Mouse (Mus musculus) gastrocnemius, adult 18-20 months (tissue): ENCODE measurements at regions not wholly inside any gene's neighbourhood (a gene's known extent, or its start where the extent isn't known, plus 50 kb on each side); places are given as distances from the start of the nearest gene placed in this dataset. TPM values are rescaled to one million over a fixed set of nuclear protein-coding genes. Genes with fewer than 3 reads are reported as not detected.

ENCODE experiments used
- DNase-seq: peaks from one replicate; pipeline ENCODE4 v3.0.0; 2021; ENCODE audit warnings: low spot score
- microRNA-seq: library from miRNA; unstranded; fragments of <30 nt; microRNA quantifications from one replicate; pipeline ENCODE4 v1.2.0, GENCODE M21; 2021

- no peak for DNase-seq
These were observed 73.9 kb upstream of the Lrig1 start for GRCm38 (mm10) chr6:94773604-94774486.

GRCm38 (mm10) chr6:94772868-94773603 is 73.1 kb upstream of the Lrig1 start:
- DNase-seq: no peak

DNA sequence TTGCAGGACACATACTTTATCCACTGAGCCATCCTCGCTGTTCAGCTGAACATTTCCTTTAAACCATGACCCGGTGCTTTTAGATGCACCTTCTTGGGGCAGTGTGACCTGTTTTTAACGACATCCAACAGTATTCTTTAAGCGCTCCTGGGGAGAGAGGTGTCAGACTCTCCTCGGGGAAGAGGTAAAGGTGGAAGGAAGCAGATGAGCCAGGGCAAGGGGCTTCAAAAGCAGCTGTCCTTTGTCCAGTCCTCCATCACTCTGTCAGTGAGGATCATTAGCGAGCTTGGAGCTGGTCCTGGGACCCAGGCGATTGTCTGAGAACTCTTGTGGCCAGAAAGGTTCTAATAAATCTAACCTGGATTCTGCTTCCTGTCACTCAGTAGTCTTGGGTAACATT is 72.4 kb upstream of the Lrig1 start:
- no peak for DNase-seq

DNA sequence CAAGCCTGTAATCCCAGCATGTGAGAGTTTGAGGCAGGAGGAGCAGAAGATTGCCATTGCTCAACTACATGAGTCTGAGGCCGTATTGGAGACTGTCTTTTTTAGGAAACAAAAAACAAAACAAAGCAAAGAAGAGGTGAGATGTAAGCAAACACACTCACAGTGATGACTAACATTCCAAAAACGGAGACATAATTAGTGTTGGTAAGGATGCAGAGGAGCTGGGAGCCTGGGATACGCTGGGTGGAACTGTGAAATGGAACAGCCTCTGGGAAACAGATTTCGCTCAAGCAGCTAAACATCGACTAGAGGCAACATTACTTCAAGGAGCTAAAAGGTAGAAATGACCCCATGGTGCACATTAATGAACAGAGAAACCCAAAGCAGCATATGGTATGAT is 68.3 kb upstream of the Lrig1 start:
- no peak for DNase-seq

- DNase-seq: no peak
These were observed 65.8 kb upstream of the Lrig1 start for GRCm38 (mm10) chr6:94765724-94766123.

GRCm38 (mm10) chr6:94761341-94761740 is 61.4 kb upstream of the Lrig1 start:
- no peak for DNase-seq

DNA sequence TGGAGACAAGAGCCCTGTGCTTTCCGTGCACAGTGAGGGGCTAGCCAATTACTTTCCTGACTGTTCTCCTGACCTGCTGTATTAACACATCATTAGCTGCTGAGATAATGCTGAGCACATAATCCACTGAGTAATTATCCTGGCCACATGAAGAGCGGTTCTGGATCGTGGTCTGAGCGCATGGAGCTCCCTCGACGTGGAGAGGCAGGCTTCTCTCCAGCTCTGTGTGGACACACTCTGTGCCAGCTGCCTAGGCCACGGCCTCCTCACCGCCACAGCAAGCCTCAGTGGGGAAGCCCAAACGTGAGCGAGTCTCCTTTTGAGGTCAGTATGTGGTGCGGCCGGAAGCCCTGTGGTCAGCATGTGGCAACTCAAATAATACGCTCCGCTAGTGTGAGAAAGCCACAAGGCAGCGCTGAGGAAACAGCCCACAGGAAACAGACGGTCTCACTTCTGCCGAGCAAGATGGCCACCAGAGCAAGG is 60.7 kb upstream of the Lrig1 start:
- DNase-seq: no peak

GRCm38 (mm10) chr6:94759649-94760048 is 59.7 kb upstream of the Lrig1 start:
- DNase-seq: no peak

DNA sequence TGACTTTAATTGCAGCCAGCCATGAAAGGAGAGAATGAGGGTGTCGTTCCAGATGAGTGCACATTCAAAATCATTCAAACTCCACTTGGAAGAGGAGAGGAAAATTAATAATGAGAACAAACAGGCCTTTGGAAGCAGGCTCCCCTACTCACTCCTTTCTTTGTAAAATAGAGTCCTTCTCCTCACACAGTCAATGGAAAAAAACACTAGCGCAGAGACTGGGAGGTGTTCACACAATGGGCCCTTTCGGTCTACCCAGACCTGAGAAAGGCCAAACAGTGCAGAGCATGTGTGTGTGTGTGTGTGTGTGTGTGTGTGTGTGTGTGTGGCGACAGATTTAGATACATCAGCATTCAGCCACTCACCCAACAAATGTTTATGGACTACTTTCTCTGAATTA is 56.0 kb upstream of the Lrig1 start:
- DNase-seq: no peak

DNA sequence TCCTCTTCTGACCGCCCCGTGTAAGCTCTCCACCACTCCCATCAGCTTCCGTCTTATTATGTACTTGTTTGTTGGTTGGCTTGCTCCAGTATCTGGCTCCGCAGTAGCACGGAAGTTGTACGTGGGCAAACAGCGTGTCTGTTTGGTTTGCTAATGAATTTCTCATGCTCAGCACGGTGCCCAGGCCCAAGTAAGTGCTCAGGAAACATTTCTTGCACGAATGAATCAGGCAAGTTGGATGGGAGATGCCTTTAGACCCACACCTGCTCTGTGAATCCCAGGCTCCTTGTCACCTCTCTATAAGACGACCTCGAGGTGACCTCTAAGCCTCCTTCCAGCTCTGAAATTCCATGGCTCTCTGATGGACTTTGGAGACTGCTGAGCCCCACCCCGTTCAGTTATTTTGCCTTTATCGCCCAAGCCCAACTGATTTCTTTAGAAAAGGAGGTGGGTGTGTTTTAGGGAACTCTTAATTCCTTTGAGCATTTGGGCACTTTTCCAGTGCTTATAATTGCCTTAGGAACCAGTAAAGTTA is 55.4 kb upstream of the Lrig1 start:
- DNase-seq: no peak

DNA sequence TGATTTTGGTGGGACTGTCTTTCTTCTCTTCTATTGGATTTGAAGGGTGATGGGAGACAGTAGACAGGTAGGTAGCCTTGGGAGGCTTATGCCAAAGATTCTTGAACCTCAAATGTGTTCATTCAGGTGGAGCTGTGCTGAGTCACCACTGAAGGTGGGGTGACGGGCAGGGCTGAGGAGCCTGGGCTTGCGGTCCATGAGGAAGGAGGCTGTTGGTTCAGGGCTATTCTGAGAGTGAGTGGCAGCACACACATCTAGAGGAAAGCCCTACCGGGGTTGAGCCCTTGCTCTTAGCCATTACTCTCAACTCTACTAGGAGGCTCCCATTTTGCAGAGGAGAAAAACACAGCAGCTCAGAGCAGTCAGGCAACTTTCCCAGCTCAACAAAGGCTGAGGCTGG is 54.6 kb upstream of the Lrig1 start:
- no peak for DNase-seq

DNA sequence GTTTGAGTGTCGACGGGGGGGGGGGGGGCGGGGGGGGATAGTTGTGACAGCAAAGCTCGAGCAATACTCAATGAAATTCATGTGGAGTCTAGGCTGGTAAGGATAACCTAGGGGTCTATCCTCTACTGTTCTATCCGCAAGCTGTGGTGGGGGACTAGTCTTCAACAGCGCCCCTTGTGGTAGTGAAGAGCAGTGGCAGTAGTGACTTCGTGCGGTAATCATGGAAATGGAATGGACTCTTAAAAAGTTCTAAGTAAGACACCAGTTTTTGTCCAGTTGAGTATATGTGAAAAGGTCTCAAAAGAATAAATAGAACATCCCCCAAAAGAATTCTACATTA is 51.1 kb upstream of the Lrig1 start:
- no peak for DNase-seq

GRCm38 (mm10) chr6:94750228-94751100 is 50.5 kb upstream of the Lrig1 start:
- no peak for DNase-seq

Small RNAs in the stretch of these regions (microRNA-seq; reads per million reads assigned to microRNA genes)
- gene Gm23364: not detected
